Mouse (Mus musculus) lung, postnatal 0 days (tissue): ENCODE measurements at regions not wholly inside any gene's neighbourhood (a gene's known extent, or its start where the extent isn't known, plus 50 kb on each side); places are given as distances from the start of the nearest gene placed in this dataset.

Experiments
- CTCF ChIP-seq: IDR thresholded peaks from 2 replicates; pipeline ENCODE4 v1.5.1; 2016; ENCODE audit warnings: antibody characterized with exemption, mild to moderate bottlenecking
- EP300 ChIP-seq: IDR thresholded peaks from 2 replicates; pipeline ENCODE4 v1.6.1; 2016; ENCODE audit warnings: antibody characterized with exemption, mild to moderate bottlenecking, control low read depth

DNA sequence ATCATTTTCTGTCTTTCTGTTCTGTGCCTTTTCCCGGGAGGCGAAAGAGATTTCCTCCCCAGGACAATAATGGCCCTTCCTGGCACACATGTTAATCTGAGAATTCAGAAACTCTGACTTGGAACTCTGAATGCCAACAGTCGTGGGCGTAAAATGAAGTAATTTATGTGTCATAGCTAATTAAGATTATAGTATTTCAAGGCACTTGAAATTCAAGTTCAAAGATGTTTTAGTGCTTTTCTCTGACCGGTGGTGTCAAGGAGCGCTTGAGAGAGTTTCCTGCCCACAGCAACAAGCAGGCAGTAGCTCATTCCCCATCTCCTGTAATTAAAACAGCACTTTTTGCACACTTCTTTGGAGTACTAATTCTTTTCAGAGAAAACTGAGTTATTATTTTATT is 1465.9 kb downstream of the 4930444P10Rik start:
- TF ChIP-seq CTCF (no peak), EP300 (no peak)
